Mouse (Mus musculus) frontal cortex, postnatal 10 days (tissue): ENCODE measurements around the gene Coro2a.
"Not testable (repeated sequence)": the region's sequence is repeated elsewhere in the genome, so short reads cannot be mapped to it uniquely, and the experiment has no call there.

ENCODE experiments used
- DNase-seq, 2 experiments: peaks; one replicate each; pipeline ENCODE4 v3.0.0; 2022; ENCODE audit warnings: low spot score in 2 of 2, mixed read lengths in 1 of 2

Coro2a gene

DNA sequence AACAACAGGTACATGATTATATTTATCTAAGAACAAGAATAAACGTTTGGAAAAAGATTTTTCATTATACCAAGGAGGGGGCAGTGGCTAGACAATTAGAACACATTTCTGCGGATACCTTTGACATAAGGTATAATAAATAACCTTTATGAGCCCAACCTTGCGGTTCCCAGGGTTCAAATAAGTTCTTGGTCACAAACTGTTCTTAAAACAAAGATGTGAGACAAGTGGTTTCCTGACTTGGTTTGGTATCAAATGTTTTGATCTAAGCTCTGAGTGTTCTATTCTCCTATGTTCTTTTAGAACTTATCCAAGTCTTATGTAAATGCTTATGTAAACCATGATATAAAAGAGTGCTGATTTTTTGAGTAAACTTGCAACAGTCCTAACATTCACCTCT, 17.5 kb downstream of the Coro2a start:
- DNase-seq, result not testable (repeated sequence)

- DNase-seq, result not testable (repeated sequence)
These were observed 17.9 kb downstream of the Coro2a start for GRCm38 (mm10) chr4:46584084-46584483.

- DNase-seq, result not testable (repeated sequence)
These were observed 20.0 kb downstream of the Coro2a start for GRCm38 (mm10) chr4:46582024-46582423.

DNA sequence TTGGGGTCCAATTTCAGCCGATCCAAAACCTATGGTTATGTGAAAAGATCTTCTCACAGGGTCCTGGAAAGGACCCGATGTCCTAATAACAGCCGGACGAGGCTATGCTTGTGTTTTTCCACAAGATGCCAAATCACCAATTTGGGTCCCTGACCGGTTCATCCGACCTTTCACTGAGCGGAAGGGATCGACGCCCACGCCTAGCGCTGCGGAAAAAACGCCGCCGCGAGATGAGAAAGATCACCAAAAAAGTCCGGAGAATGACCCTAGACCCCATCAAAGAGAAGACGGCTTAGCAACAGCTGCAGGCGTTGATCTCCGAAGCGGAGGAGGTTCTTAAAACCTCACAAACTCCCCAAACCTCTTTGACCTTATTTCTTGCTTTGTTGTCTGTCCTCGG, 20.4 kb downstream of the Coro2a start:
- DNase-seq, result not testable (repeated sequence)

DNA sequence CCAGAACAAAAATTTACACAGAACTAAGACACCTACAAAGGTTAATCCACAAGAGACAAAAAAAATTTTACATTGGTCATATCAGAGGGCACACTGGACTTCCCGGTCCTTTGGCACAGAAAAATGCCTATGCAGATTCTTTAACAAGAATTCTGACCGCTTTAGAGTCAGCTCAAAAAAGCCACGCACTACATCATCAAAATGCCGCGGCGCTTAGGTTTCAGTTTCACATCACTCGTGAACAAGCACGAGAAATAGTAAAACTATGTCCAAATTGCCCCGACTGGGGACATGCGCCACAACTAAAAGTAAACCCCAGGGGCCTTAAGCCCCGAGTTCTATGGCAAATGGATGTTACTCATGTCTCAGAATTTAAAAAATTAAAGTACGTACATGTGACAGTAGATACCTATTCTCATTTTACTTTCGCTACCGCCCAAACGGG, 21.2 kb downstream of the Coro2a start:
- DNase-seq, result not testable (repeated sequence)

- not testable (repeated sequence) for DNase-seq
These were observed 23.1 kb downstream of the Coro2a start for GRCm38 (mm10) chr4:46578796-46579346.

DNA sequence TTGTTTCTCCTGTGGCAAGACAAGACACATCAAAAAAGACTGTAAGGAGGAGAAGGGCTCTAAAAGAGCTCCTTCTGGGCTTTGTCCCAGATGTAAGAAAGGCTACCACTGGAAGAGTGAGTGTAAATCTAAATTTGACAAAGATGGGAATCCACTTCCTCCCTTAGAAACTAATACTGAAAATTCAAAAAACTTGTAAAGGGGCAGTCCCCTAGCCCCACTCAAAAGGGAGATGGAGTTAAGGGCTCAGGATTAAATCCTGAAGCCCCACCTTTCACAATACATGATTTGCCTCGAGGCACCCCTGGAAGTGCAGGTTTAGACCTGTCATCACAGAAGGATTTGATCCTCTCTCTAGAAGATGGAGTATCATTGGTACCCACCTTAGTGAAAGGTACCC, 23.8 kb downstream of the Coro2a start:
- no peak for DNase-seq

DNA sequence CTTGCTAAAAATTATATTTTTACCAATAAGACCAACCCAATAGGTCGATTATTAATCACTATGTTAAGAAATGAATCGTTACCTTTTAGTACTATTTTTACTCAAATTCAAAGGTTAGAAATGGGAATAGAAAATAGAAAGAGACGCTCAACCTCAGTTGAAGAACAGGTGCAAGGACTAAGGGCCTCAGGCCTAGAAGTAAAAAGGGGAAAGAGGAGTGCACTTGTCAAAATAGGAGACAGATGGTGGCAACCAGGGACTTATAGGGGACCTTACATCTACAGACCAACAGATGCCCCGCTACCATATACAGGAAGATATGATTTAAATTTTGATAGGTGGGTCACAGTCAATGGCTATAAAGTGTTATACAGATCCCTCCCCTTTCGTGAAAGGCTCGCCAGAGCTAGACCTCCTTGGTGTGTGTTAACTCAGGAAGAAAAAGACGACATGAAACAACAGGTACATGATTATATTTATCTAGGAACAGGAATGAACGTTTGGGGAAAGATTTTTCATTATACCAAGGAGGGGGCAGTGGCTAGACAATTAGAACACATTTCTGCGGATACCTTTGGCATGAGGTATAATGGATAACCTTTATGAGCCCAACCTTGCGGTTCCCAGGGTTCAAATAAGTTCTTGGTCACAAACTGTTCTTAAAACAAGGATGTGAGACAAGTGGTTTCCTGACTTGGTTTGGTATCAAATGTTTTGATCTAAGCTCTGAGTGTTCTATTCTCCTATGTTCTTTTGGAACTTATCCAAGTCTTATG, 26.3 kb downstream of the Coro2a start:
- DNase-seq, result not testable (repeated sequence)

DNA sequence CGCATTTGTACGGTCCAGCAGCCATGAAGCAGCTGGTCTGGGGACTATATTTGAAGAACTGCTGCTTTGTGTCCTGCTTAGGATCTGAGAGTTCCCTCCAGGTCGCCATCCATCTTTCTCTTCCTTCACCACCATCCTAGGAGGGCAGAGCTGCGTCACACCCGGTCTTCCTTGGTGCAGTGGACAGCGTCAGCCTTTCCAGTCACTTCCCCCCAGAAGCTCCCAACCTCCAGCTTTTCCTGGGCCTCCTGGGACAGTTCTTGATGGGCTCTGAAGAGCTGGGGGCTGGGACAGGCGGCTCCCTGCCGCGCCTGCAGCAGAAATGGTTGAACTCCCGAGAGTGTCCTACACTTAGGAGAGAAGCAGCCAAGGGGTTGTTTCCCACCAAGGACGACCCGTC, 27.2 kb downstream of the Coro2a start:
- no peak for DNase-seq

DNA sequence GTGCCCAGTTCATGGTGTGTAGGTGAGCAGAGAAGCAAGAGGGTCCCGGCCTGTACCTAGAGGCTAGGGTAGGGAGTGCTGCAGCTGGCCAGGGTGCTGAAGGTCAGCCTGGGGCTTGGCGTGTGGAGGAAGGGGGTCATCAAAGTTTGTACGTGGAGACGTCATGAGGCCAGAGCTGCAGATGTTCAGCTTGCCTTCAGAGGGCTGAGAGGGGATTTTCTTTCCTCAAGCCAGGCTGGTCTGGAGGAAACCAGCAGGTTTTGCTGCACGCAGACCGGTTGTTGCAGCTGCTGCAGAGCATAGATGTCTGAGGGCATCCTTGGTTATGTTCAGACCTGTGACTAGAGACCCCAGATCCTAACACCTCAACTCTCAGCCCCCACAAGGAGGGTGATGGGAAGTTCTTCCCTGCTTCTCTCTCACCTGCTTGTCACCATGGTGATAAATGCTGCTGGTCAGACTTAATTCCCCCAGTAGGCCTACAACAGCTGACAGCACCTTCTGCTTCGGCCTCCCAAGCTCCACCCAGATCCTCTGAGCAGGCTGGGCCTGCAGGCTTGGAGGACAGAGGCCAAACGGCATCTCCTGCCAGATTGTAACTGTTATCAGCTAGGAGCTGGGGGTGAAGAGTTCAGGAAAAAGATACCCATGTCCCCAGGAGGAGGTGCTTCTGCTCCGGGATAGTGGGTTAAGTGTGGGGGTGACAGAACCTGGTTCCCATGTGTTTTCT, 27.8 kb downstream of the Coro2a start:
- no peak for DNase-seq

DNA sequence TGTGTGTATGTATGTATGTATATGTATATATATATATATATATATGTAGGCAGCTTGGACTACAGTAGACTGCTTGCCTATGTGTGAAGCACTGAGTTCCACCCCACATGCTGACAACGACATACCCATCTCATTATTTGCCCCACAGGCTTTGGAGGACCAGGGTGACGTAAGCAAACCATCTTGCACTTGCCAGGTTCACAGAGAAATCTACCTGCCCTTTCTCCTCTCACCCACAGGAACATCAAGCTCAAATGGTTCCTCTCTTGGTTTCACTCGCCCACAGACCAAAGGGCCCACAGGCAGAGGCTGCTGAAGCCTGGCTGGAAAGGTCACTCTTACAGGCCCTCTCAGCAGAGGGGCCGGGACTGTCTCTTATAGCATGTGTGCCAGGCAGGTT, 29.4 kb downstream of the Coro2a start:
- DNase-seq, result no peak

- no peak for DNase-seq
These were observed 30.3 kb downstream of the Coro2a start for GRCm38 (mm10) chr4:46571744-46572143.

DNA sequence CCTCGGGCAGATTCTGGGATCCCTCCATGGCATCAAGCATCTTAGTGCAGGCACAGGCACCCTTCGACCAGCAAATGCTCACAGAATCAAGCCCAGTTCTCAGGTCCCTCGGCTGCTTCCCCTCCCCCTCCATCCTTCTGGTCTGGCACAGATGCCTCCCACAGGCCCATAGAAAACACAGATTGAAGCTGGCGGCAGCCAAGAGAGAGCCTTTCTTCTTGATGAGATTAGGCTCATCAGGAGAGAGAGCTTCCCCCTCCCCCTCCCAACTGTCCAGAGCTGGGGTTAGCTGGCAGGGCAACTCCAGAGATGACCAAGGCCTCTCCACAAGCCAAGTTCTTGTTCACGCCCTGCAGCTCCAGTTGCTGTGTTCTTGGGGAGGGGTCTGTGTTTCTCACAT, 32.3 kb downstream of the Coro2a start:
- DNase-seq, result peak; percentile 33 to 62

- peak in 1 of 2 experiments; percentile 1 for DNase-seq
These were observed 33.8 kb downstream of the Coro2a start for GRCm38 (mm10) chr4:46568169-46568568.

- DNase-seq, result peak in 1 of 2 experiments; percentile 2
These were observed 34.9 kb downstream of the Coro2a start for GRCm38 (mm10) chr4:46566931-46567671.

DNA sequence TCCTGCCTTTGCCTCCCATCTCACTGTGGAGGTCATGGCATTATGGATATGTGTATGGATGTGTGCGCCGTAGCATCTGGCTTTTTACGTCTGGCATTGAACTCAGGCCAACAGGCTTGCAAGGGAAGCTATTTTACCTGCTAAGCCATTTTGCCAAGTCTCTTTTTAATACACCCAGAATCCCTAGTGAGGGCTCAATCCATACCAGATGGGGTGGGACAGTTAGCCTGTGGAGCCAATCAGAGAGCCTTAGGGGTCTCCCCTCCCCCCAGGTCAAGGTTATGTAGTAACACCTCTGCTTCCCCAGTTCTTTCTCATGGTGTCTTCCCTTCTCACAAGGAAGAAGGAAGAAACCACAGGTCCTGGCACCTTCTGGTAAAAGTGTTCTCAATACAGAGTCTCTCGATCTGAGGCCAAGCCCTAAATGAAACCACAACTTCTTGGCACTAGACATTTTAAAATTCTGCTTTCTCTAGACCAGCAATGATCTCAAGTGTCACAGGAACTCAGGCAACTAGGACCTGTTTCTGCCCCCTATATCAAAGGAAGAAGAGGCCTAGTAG, 36.5 kb downstream of the Coro2a start:
- DNase-seq, result peak in 1 of 2 experiments; percentile 1

- DNase-seq, result no peak
These were observed 37.8 kb downstream of the Coro2a start for GRCm38 (mm10) chr4:46564247-46564646.

DNA sequence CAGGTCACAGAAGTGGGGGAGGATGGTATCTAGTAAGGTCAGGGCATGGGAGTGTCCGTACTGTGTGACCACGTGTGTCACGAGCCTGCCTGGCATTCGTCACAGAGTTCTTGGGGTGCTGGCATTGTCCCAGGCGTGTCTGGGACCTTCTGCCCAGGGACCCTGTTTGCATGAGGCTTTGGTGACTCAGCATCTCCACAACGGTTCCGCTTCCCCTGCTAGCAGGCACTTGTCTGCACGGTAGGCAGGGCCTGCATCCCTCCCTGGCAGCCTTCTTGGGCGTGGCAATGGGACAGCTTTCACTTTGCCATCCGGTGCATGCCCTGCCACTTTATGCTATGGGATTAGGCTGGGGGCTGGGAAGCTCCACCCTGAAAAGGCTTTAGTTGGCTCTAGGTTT, 38.2 kb downstream of the Coro2a start:
- DNase-seq, result peak in 1 of 2 experiments; percentile 28

GRCm38 (mm10) chr4:46562841-46563240, 39.2 kb downstream of the Coro2a start:
- DNase-seq, result peak in 1 of 2 experiments; percentile 3

DNA sequence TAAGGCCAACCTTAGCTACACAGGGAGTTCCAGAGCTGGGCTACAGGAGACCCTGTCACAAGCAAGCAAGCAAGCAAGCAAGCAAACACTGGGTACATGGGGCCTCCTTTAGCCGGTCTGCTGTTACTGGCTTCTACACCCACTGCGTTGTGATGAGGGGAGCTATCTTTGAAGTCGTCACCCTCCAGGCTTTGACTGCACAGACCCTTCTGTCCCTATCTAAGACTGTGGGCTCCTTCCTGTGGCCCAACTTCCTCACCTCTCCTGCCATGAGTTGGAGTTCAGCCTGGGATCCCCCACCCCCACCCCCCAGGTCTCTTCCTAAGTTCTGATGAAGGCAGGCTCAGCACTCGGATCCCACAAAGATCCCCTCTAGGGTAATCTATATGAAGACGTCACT, 40.0 kb downstream of the Coro2a start:
- no peak for DNase-seq

DNA sequence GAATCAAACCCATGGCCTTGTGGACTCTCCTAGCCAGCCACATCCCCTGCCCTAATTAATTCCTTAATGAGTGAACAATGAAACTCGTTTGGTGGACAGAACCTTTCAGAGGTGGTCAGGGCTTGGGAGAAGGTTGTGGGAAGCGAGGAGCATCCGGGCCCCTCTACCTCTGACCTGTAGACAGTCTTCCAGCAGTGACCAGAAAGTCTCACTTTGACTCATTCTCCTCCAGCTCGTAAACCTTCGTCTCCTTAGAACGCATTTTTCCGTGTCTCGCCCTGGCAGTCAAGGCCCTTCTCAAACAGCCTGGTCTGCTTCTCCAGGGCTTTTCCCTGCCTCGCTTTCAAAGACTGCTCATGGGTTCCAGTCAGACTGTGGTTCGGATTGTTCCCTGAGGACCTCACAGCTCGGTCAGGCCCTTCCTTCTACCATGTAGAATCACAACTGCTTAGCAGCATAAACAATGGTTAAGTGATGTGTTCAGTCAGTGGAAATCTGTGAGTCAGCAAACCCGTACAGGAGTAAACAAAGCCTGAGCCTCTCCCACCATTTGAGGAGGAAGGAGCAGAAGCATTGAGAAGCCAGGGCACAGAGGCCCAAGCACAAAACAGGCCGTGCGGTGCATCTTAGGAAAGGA, 41.8 kb downstream of the Coro2a start:
- peak in 1 of 2 experiments; percentile 1 for DNase-seq
